Mouse (Mus musculus): Measurements from ENCODE around the gene Tm9sf4.

The Tm9sf4 gene

DNA sequence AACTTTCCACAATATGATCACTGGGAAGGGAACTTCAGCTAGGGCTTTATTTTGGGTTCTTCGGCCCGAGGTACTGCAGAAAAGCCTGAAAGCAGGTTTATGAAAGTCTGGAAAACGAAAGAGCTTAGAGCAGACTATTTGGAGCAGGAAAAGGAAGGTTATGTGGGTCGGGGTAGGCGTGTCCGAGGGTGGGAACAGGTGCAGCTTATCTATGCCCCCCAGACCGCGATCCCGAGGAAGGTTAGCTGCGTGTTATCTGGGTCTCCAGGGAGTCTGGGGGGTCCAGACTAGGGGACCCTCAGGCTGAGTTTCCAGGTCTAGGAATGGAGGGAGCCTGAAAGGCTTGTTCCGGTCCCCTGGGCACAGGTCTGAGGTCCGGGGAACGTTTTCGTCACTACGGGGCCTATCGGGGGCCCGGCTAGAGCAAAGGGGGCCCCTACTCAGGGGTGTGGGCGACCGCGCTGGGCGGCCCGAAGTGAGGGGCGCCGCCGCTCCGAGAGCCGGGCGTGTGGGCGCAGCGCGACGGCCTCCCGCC, 79.7 kb downstream of the Tm9sf4 start:
- no peak for TF ChIP-seq NANOG (IDR thresholded peaks at IDR 0.05; ENCODE audit: borderline replicate concordance, low read length)
- no peak for TF ChIP-seq POU5F1 (IDR thresholded peaks at IDR 0.05; ENCODE audit: borderline replicate concordance, low read length)
- TF ChIP-seq CTCF (conservative IDR thresholded peaks at IDR 0.05; ENCODE audit: low read length) = no peak
- Histone ChIP-seq H3K27me3 (ENCODE audit: insufficient read depth, low read length) (no peaks in the 10 kb centered on the region), H3K36me3 (ENCODE audit: insufficient read depth, low read length) (peaks cover 49% of the 10 kb centered on the region), H3K9me3 (ENCODE audit: low read length) (no peaks in the 10 kb centered on the region), H3K4me1 (replicated peaks; ENCODE audit: low read depth, low read length) (peaks cover 26% of the 10 kb centered on the region), H3K4me3 (replicated peaks; ENCODE audit: low read length) (peak overlapping the region; percentile 93)

DNA sequence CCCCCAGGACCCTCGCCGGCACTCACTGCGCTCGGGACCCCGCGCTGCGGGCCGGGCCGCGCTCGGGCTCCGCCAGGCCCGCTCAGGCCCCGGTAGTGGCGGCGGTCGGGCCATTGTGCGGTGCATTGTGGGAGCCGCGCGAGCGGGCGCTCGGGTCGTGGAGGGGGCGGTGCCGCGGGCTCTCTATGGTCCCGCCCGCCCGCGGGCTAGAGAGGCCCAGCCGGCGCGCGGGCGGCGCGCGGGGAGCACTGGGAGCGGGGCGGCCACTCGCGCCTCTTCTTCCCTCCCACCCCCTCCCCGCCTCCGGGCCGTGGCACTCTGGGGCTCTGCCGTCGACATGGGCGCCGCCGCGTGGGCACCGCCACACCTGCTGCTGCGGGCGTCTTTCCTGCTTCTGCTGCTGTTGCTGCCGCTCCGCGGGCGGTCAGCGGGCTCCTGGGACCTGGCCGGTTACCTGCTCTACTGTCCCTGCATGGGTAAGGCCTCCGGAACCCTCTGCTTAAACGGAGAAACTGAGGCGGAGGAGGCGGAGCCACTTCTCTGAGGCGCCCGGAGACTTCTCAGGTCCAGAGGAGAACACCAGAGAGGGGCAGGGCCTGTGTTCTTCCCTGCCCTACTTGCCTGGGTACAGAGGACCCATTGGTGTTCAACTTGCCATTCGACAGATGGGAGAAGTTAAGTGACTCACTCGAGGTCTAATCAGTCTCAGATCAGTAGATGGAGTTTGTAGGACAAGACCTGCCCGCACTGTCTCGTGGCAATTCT, 80.3 kb downstream of the Tm9sf4 start, which contains the start of the genes Plagl2 and Pofut1:
Plagl2 (minus strand) TSS at position 177 of the 765 bp plus-strand sequence.
Pofut1 (plus strand) TSS at position 284 of the 765 bp plus-strand sequence.
- TF ChIP-seq CTCF (conservative IDR thresholded peaks at IDR 0.05; ENCODE audit: low read length) (no peak), NANOG (IDR thresholded peaks at IDR 0.05; ENCODE audit: borderline replicate concordance, low read length) (no peak), POU5F1 (IDR thresholded peaks at IDR 0.05; ENCODE audit: borderline replicate concordance, low read length) (no peak)
- no peaks in the 10 kb centered on the region for H3K27me3 ChIP-seq (ENCODE audit: insufficient read depth, low read length)
- H3K4me3 ChIP-seq (replicated peaks; ENCODE audit: low read length) = peak within 1 kb of the TSS; percentile 93
- no peaks in the 10 kb centered on the region for H3K9me3 ChIP-seq (ENCODE audit: low read length)
- peaks cover 26% of the 10 kb centered on the region for H3K4me1 ChIP-seq (replicated peaks; ENCODE audit: low read depth, low read length)
- peaks cover 48% of the 10 kb centered on the region for H3K36me3 ChIP-seq (ENCODE audit: insufficient read depth, low read length)

DNA sequence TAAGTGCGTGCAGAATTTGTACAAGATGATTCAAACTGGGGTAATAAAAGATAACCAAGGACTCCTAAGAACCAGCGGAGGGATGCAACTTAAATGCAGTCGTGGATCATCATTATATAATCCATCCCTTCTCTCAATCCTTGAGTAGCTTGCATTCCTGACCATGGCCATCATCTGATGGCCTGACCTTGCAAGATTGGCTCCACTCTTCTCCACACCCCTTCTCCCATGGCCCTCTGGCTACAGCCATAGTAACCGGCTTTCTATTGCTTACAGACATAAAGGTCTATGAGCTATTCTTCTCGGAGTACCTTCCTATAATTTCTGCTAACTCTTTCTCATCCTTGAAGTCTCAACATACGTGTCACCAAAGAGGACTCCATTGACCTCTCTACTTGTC, 81.1 kb downstream of the Tm9sf4 start:
- Histone ChIP-seq H3K27me3 (ENCODE audit: insufficient read depth, low read length) (no peaks in the 10 kb centered on the region), H3K9me3 (ENCODE audit: low read length) (no peaks in the 10 kb centered on the region), H3K4me1 (replicated peaks; ENCODE audit: low read depth, low read length) (peaks cover 26% of the 10 kb centered on the region), H3K4me3 (replicated peaks; ENCODE audit: low read length) (peak overlapping the region; percentile 93), H3K36me3 (ENCODE audit: insufficient read depth, low read length) (peaks cover 46% of the 10 kb centered on the region)
- TF ChIP-seq POU5F1 (IDR thresholded peaks at IDR 0.05; ENCODE audit: borderline replicate concordance, low read length) (no peak), NANOG (IDR thresholded peaks at IDR 0.05; ENCODE audit: borderline replicate concordance, low read length) (no peak), CTCF (conservative IDR thresholded peaks at IDR 0.05; ENCODE audit: low read length) (no peak)

DNA sequence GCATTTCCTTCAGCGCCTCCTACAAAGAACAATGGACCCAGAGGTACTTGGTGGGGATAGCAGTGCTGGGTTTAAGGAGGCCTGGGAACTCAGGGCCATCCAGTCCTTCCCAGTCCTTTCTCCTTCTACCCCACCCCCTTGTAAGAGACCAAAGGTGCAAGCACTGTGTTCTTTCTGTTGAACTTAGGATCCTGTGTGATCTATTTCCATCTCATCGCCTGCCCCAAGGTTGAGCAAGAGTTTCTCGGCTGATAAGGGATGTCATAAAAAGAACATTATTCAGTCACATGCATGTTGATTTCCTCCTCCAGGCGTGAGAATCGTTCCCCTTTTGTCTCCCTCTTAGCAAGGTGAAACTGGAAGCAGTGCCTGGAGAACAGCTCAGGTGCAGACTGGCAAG, 88.6 kb downstream of the Tm9sf4 start:
- Histone ChIP-seq H3K4me3 (replicated peaks; ENCODE audit: low read length) (no peak overlapping the region), H3K27me3 (ENCODE audit: insufficient read depth, low read length) (no peaks in the 10 kb centered on the region), H3K4me1 (replicated peaks; ENCODE audit: low read depth, low read length) (no peaks in the 10 kb centered on the region), H3K9me3 (ENCODE audit: low read length) (no peaks in the 10 kb centered on the region), H3K36me3 (ENCODE audit: insufficient read depth, low read length) (peaks cover 59% of the 10 kb centered on the region)
- TF ChIP-seq POU5F1 (IDR thresholded peaks at IDR 0.05; ENCODE audit: borderline replicate concordance, low read length) (no peak), NANOG (IDR thresholded peaks at IDR 0.05; ENCODE audit: borderline replicate concordance, low read length) (no peak), CTCF (conservative IDR thresholded peaks at IDR 0.05; ENCODE audit: low read length) (no peak)

DNA sequence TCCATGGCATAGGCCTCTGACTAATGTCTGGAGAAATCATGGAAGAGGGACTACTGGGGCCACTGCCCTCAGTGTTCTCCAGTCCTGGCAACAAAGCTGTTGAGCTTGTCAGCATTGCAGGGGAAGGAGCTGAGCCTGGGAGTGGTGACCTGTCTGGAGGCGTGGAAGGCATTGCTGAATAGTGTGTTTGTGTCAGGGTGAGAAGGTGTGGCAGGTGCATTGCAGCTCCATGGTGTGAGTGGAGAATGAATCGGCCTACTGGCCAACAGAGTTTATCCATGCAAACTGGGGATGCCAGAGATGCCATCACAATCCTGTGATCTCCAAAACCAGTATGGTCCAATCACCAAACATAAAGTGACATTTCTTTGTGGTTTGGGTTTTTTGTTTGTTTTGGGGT, 95.5 kb downstream of the Tm9sf4 start:
- H3K9me3 ChIP-seq (ENCODE audit: low read length) = no peaks in the 10 kb centered on the region
- TF ChIP-seq CTCF (conservative IDR thresholded peaks at IDR 0.05; ENCODE audit: low read length) (no peak), NANOG (IDR thresholded peaks at IDR 0.05; ENCODE audit: borderline replicate concordance, low read length) (no peak), POU5F1 (IDR thresholded peaks at IDR 0.05; ENCODE audit: borderline replicate concordance, low read length) (no peak)
- no peak overlapping the region for H3K4me3 ChIP-seq (replicated peaks; ENCODE audit: low read length)
- H3K4me1 ChIP-seq (replicated peaks; ENCODE audit: low read depth, low read length) = no peaks in the 10 kb centered on the region
- H3K36me3 ChIP-seq (ENCODE audit: insufficient read depth, low read length) = peaks cover 35% of the 10 kb centered on the region
- no peaks in the 10 kb centered on the region for H3K27me3 ChIP-seq (ENCODE audit: insufficient read depth, low read length)

DNA sequence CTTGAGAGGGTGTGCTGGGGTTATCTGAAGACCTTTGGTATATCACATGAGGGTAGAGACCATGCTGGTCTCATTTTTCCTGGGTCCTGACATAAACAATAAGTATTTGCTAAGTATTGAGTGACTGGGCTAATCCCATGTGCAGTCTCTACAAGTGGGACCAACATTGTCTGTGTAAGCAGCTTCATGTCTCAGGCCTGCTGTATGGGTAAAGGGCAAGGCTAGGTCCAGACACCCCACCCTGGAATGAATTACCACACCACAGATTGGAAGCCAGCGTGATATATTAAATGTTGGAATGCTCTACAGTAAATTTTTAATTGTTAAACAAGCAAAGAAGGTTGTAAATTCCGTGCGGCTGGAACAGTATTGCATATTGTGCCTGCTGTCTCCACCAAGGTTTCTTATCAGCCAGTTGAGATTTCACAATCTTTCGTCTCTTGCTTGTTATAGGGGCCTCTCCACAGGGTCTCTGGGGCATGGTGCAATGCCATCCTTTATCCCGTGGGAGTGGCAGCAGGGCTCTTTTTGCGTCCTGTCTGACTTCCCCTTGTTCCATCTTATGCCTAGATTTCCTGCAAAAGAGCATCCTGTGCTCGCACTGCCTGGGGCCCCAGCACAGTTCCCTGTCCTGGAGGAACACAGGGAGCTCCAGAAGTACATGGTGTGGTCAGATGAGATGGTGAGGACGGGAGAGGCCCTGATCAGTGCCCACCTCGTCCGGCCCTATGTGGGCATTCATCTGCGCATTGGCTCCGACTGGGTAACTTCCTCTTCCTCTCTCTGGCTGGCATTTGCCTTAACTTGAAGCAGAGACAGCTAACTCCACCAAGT, 98.1 kb downstream of the Tm9sf4 start:
- Histone ChIP-seq H3K4me3 (replicated peaks; ENCODE audit: low read length) (no peak overlapping the region), H3K36me3 (ENCODE audit: insufficient read depth, low read length) (peaks cover 43% of the 10 kb centered on the region), H3K9me3 (ENCODE audit: low read length) (no peaks in the 10 kb centered on the region), H3K27me3 (ENCODE audit: insufficient read depth, low read length) (no peaks in the 10 kb centered on the region), H3K4me1 (replicated peaks; ENCODE audit: low read depth, low read length) (no peaks in the 10 kb centered on the region)
- TF ChIP-seq NANOG (IDR thresholded peaks at IDR 0.05; ENCODE audit: borderline replicate concordance, low read length) (no peak), POU5F1 (IDR thresholded peaks at IDR 0.05; ENCODE audit: borderline replicate concordance, low read length) (no peak)

Measured in E14TG2a.4 (cell line).